Mouse (Mus musculus) forebrain, embryonic 16.5 days (tissue): ENCODE data around the gene Lin7a. TPM values are rescaled to one million over a fixed set of nuclear protein-coding genes. Genes with fewer than 3 reads are reported as not detected.

Experiments used
- ATAC-seq: fragments of 200-750 bp; cut with Nextera tagmentation; 2 replicates; pipeline ENCODE4 v1.8.0; 2017; ENCODE audit warnings: mild to moderate bottlenecking, moderate library complexity
- H3K27ac ChIP-seq: fragments of 300-500 bp; sonication (generic); 2 replicates; pipeline ENCODE4 v1.5.1; 2014; ENCODE audit warnings: low read length, control low read depth
- H3K27me3 ChIP-seq: fragments of 300-500 bp; sonication (generic); replicated peaks from 2 replicates; pipeline ENCODE4 v1.6.1; 2014; ENCODE audit warnings: low read length; ENCODE audit not compliant: control insufficient read depth, insufficient read depth
- H3K36me3 ChIP-seq: fragments of 300-500 bp; sonication (generic); 2 replicates; pipeline ENCODE4 v1.6.1; 2014; ENCODE audit not compliant: control insufficient read depth, insufficient read depth
- H3K4me1 ChIP-seq: fragments of 300-500 bp; sonication (generic); replicated peaks from 2 replicates; pipeline ENCODE4 v1.6.1; 2014; ENCODE audit warnings: low read length; ENCODE audit not compliant: control insufficient read depth, insufficient read depth
- H3K4me2 ChIP-seq: fragments of 300-500 bp; sonication (generic); 2 replicates; pipeline ENCODE4 v1.6.1; 2014; ENCODE audit warnings: mild to moderate bottlenecking, low read length, control low read depth
- H3K4me3 ChIP-seq: fragments of 300-500 bp; sonication (generic); replicated peaks from 2 replicates; pipeline ENCODE4 v1.5.1; 2014; ENCODE audit warnings: mild to moderate bottlenecking, low read length, control low read depth
- H3K9ac ChIP-seq: fragments of 300-500 bp; sonication (generic); replicated peaks from 2 replicates; pipeline ENCODE4 v1.6.1; 2014; ENCODE audit warnings: low read depth, low read length, control low read depth
- H3K9me3 ChIP-seq: fragments of 300-500 bp; sonication (generic); 2 replicates; pipeline ENCODE4 v1.6.1; 2016; ENCODE audit warnings: low read length; ENCODE audit not compliant: control insufficient read depth
- WGBS: fragments of 180-500 bp; shearing (Covaris S2); extraction: QIAGEN DNeasy Blood & Tissue Kit; methylation state at CpG from one replicate; pipeline ENCODE4 v1.1.7; 2014; 5-methylcytosine and 5-hydroxymethylcytosine counted together
- polyA plus RNA-seq: library from polyadenylated mRNA; unstranded; fragments of >200 nt; fragmentation: Nextera tagmentation; extraction: Ambion mirVana; gene quantifications from 2 replicates; pipeline ENCODE4 v1.2.1, GENCODE M21; 2015

Lin7a gene
- polyA plus RNA-seq, 1 experiment from 2014 or later = 18.8 TPM

GRCm38 (mm10) chr10:107300587-107301248 is 29.2 kb downstream of the Lin7a start:
- no peaks in the 10 kb centered on the region for H3K4me1 ChIP-seq
- no peak for ATAC-seq
- no peaks in the 10 kb centered on the region for H3K36me3 ChIP-seq
- H3K9me3 ChIP-seq = no peaks in the 10 kb centered on the region
- H3K4me3 ChIP-seq = no peak overlapping the region
- 94% methylated on average over 2 of the region's 2 CpGs for WGBS
- no peak overlapping the region for H3K9ac ChIP-seq
- H3K27ac ChIP-seq = no peak overlapping the region
- no peaks in the 10 kb centered on the region for H3K27me3 ChIP-seq
- H3K4me2 ChIP-seq = no peak overlapping the region

GRCm38 (mm10) chr10:107310964-107311490 is 39.5 kb downstream of the Lin7a start:
- no peaks in the 10 kb centered on the region for H3K36me3 ChIP-seq
- no peak overlapping the region for H3K27ac ChIP-seq
- WGBS = 42% methylated on average over 5 of the region's 5 CpGs
- no peak overlapping the region for H3K9ac ChIP-seq
- H3K27me3 ChIP-seq = no peaks in the 10 kb centered on the region
- H3K4me3 ChIP-seq = no peak overlapping the region
- ATAC-seq = peak; percentile 57; the same call in 1 of the 2 replicates
- H3K4me2 ChIP-seq = no peak overlapping the region
- H3K4me1 ChIP-seq = no peaks in the 10 kb centered on the region
- no peaks in the 10 kb centered on the region for H3K9me3 ChIP-seq

GRCm38 (mm10) chr10:107312609-107313008 is 41.1 kb downstream of the Lin7a start:
- Histone ChIP-seq H3K4me1 (no peaks in the 10 kb centered on the region), H3K27me3 (no peaks in the 10 kb centered on the region), H3K27ac (no peak overlapping the region), H3K9ac (no peak overlapping the region), H3K4me2 (no peak overlapping the region), H3K36me3 (no peaks in the 10 kb centered on the region), H3K9me3 (no peaks in the 10 kb centered on the region), H3K4me3 (no peak overlapping the region)
- WGBS = 97% methylated on average over 4 of the region's 4 CpGs
- no peak for ATAC-seq

- no peak overlapping the region for H3K4me3 ChIP-seq
- H3K27me3 ChIP-seq = no peaks in the 10 kb centered on the region
- no peak overlapping the region for H3K4me2 ChIP-seq
- ATAC-seq = no peak
- no peaks in the 10 kb centered on the region for H3K36me3 ChIP-seq
- WGBS = 47% methylated on average over 3 of the region's 3 CpGs
- no peaks in the 10 kb centered on the region for H3K4me1 ChIP-seq
- H3K9ac ChIP-seq = no peak overlapping the region
- no peak overlapping the region for H3K27ac ChIP-seq
- no peaks in the 10 kb centered on the region for H3K9me3 ChIP-seq
Observed at GRCm38 (mm10) chr10:107313395-107313794, 41.9 kb downstream of the Lin7a start.

DNA sequence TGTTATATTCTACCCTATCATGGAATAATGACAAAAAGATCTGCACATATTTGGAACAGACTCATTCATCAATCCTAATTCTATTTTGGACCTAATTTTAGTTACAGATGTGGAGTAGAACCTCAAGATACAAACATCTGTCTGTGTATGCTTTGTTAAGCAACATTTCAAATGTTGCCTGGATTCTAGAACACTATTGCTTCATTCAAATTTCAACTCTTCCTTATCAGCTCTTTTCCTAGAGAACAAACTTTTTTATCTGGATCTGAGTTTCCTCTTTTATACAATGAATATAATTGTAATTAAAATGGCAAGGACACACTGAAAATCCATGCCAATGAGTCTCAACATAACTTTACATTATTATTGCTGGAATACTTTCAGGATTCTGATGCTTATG is 43.8 kb downstream of the Lin7a start:
- Histone ChIP-seq H3K4me2 (no peak overlapping the region), H3K4me1 (no peaks in the 10 kb centered on the region), H3K27ac (no peak overlapping the region), H3K27me3 (no peaks in the 10 kb centered on the region), H3K4me3 (no peak overlapping the region), H3K9ac (no peak overlapping the region), H3K9me3 (no peaks in the 10 kb centered on the region), H3K36me3 (no peaks in the 10 kb centered on the region)
- ATAC-seq = no peak

GRCm38 (mm10) chr10:107315681-107316080 is 44.2 kb downstream of the Lin7a start:
- Histone ChIP-seq H3K27ac (no peak overlapping the region), H3K4me3 (no peak overlapping the region), H3K27me3 (no peaks in the 10 kb centered on the region), H3K4me1 (no peaks in the 10 kb centered on the region), H3K9ac (no peak overlapping the region), H3K9me3 (no peaks in the 10 kb centered on the region), H3K36me3 (no peaks in the 10 kb centered on the region), H3K4me2 (no peak overlapping the region)
- no peak for ATAC-seq
- 41% methylated on average over 5 of the region's 5 CpGs for WGBS

- no peak overlapping the region for H3K4me2 ChIP-seq
- no peak overlapping the region for H3K27ac ChIP-seq
- H3K36me3 ChIP-seq = no peaks in the 10 kb centered on the region
- H3K9ac ChIP-seq = no peak overlapping the region
- no peaks in the 10 kb centered on the region for H3K4me1 ChIP-seq
- no peaks in the 10 kb centered on the region for H3K27me3 ChIP-seq
- no peak overlapping the region for H3K4me3 ChIP-seq
- WGBS = 59% methylated on average over 2 of the region's 2 CpGs
- no peak for ATAC-seq
- H3K9me3 ChIP-seq = no peaks in the 10 kb centered on the region
Observed at GRCm38 (mm10) chr10:107316100-107316499, 44.6 kb downstream of the Lin7a start.

DNA sequence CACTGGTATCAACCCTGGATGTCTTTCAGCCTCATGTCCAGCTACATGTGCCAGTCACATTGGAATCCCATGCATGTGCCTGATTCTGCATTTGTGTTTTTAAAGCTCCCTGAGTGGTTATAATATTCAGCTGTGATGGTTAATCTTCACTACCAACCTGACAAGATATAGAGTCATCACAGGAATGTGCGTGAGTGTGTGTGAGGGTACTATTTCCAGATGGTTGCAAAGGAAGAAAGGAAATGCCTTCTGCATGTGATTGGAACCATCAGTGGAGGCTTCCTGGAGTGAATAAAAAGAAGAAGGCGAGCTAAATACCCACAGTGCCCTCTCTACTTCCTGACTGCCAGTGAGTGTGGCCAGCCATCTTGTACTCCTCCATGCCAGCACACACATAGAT is 48.2 kb downstream of the Lin7a start:
- ATAC-seq = no peak
- 83% methylated on average over 2 of the region's 2 CpGs for WGBS
- H3K27me3 ChIP-seq = no peaks in the 10 kb centered on the region
- no peak overlapping the region for H3K4me2 ChIP-seq
- no peaks in the 10 kb centered on the region for H3K4me1 ChIP-seq
- no peaks in the 10 kb centered on the region for H3K36me3 ChIP-seq
- H3K4me3 ChIP-seq = no peak overlapping the region
- H3K27ac ChIP-seq = no peak overlapping the region
- H3K9ac ChIP-seq = no peak overlapping the region
- no peaks in the 10 kb centered on the region for H3K9me3 ChIP-seq

- Histone ChIP-seq H3K27ac (no peak overlapping the region), H3K9me3 (no peaks in the 10 kb centered on the region)
- whole genome bisulfite sequencing = 93% methylated on average over 7 of the region's 7 CpGs
Observed at GRCm38 (mm10) chr10:107323865-107324264, 52.4 kb downstream of the Lin7a start.

GRCm38 (mm10) chr10:107325558-107325957 is 54.1 kb downstream of the Lin7a start:
- Histone ChIP-seq H3K27me3 (no peaks in the 10 kb centered on the region), H3K4me2 (no peak overlapping the region), H3K4me3 (no peak overlapping the region), H3K36me3 (no peaks in the 10 kb centered on the region), H3K9me3 (no peaks in the 10 kb centered on the region), H3K27ac (no peak overlapping the region), H3K9ac (no peak overlapping the region), H3K4me1 (no peaks in the 10 kb centered on the region)
- 91% methylated on average over 5 of the region's 5 CpGs for WGBS
- no peak for ATAC-seq

More at GRCm38 (mm10) chr10:107323865-107324264, 52.4 kb downstream of the Lin7a start:
- Histone ChIP-seq H3K27me3 (no peaks in the 10 kb centered on the region), H3K4me1 (no peaks in the 10 kb centered on the region), H3K9ac (no peak overlapping the region), H3K36me3 (no peaks in the 10 kb centered on the region), H3K4me3 (no peak overlapping the region), H3K4me2 (no peak overlapping the region)
- no peak for ATAC-seq
